Mouse (Mus musculus) limb, embryonic 10.5 days (tissue): ENCODE measurements around the gene Col11a2. TPM values are rescaled to one million over a fixed set of nuclear protein-coding genes. Genes with fewer than 3 reads are reported as not detected.

Experiments
- DNase-seq: peaks from one replicate; pipeline ENCODE4 v3.0.0-alpha.2; 2017; ENCODE audit warnings: low spot score
- H3K27ac ChIP-seq: fragments of 300-500 bp; sonication (generic); 2 replicates; pipeline ENCODE4 v1.5.1; 2016; ENCODE audit warnings: mild to moderate bottlenecking
- H3K27me3 ChIP-seq: fragments of 300-500 bp; sonication (generic); 2 replicates; pipeline ENCODE4 v1.6.1; 2016; ENCODE audit warnings: low read depth, mild to moderate bottlenecking; ENCODE audit not compliant: poor library complexity, severe bottlenecking
- H3K36me3 ChIP-seq: fragments of 300-500 bp; sonication (generic); 2 replicates; pipeline ENCODE4 v1.6.1; 2016; ENCODE audit warnings: mild to moderate bottlenecking, moderate library complexity
- H3K4me1 ChIP-seq: fragments of 300-500 bp; sonication (generic); 2 replicates; pipeline ENCODE4 v1.6.1; 2016
- H3K4me3 ChIP-seq: fragments of 300-500 bp; sonication (generic); 2 replicates; pipeline ENCODE4 v1.5.1; 2016; ENCODE audit warnings: mild to moderate bottlenecking, moderate library complexity
- H3K9me3 ChIP-seq: fragments of 300-500 bp; sonication (generic); replicated peaks from 2 replicates; pipeline ENCODE4 v1.6.1; 2016; ENCODE audit warnings: mild to moderate bottlenecking
- WGBS: fragments of 180-500 bp; shearing (Covaris S2); methylation state at CpG from one replicate; pipeline ENCODE4 v1.1.7; 2016; 5-methylcytosine and 5-hydroxymethylcytosine counted together
- polyA plus RNA-seq: library from polyadenylated mRNA; unstranded; fragments of >200 nt; fragmentation: Nextera tagmentation; extraction: Ambion mirVana; gene quantifications from 2 replicates; pipeline ENCODE4 v1.2.1, GENCODE M21; 2016

Gene Col11a2
- polyA plus RNA-seq, 1 experiment from 2014 or later = 2.5 TPM

- no peaks in the 10 kb centered on the region for H3K9me3 ChIP-seq
- H3K36me3 ChIP-seq = no peaks in the 10 kb centered on the region
- peak; percentile 98 for DNase-seq
- peaks cover 10% of the 10 kb centered on the region; the same call in 1 of the 2 replicates for H3K27me3 ChIP-seq
- peak overlapping the region; percentile 33 for H3K4me3 ChIP-seq
- WGBS = 8% methylated on average over 12 of the region's 12 CpGs
- H3K4me1 ChIP-seq = 0 out of 2 replicates have a peak, but pooled peaks cover 6% of the 10 kb centered on the region
- H3K27ac ChIP-seq = no peak overlapping the region
Observed at GRCm38 (mm10) chr17:34101604-34102032, 62.4 kb downstream of the Col11a2 start.

GRCm38 (mm10) chr17:34102831-34103230 lies 63.6 kb downstream of the Col11a2 start:
- Histone ChIP-seq H3K36me3 (peaks cover 5% of the 10 kb centered on the region), H3K27ac (no peak overlapping the region), H3K4me1 (0 out of 2 replicates have a peak, but pooled peaks cover 6% of the 10 kb centered on the region), H3K4me3 (no peak overlapping the region), H3K9me3 (no peaks in the 10 kb centered on the region), H3K27me3 (peaks cover 10% of the 10 kb centered on the region; the same call in 1 of the 2 replicates)
- WGBS = 85% methylated on average over 6 of the region's 6 CpGs
- DNase-seq = no peak

GRCm38 (mm10) chr17:34104804-34105203 lies 65.6 kb downstream of the Col11a2 start:
- H3K27ac ChIP-seq = no peak overlapping the region
- WGBS = 88% methylated on average over 9 of the region's 9 CpGs
- H3K36me3 ChIP-seq = peaks cover 18% of the 10 kb centered on the region
- DNase-seq = no peak
- no peaks in the 10 kb centered on the region for H3K9me3 ChIP-seq
- peaks cover 10% of the 10 kb centered on the region; the same call in 1 of the 2 replicates for H3K27me3 ChIP-seq
- H3K4me1 ChIP-seq = 0 out of 2 replicates have a peak, but pooled peaks cover 3% of the 10 kb centered on the region
- H3K4me3 ChIP-seq = no peak overlapping the region

GRCm38 (mm10) chr17:34106555-34106954 lies 67.3 kb downstream of the Col11a2 start:
- Histone ChIP-seq H3K4me1 (0 out of 2 replicates have a peak, but pooled peaks cover 8% of the 10 kb centered on the region), H3K9me3 (no peaks in the 10 kb centered on the region), H3K36me3 (peaks cover 36% of the 10 kb centered on the region), H3K27ac (no peak overlapping the region), H3K4me3 (no peak overlapping the region), H3K27me3 (no peaks in the 10 kb centered on the region)
- DNase-seq = no peak
- 89% methylated on average over 7 of the region's 7 CpGs for WGBS

- H3K27ac ChIP-seq = no peak overlapping the region
- H3K9me3 ChIP-seq = no peaks in the 10 kb centered on the region
- WGBS = 92% methylated on average over 7 of the region's 7 CpGs
- peaks cover 43% of the 10 kb centered on the region for H3K36me3 ChIP-seq
- H3K4me3 ChIP-seq = no peak overlapping the region
- H3K4me1 ChIP-seq = 0 out of 2 replicates have a peak, but pooled peaks cover 5% of the 10 kb centered on the region
- DNase-seq = no peak
- H3K27me3 ChIP-seq = no peaks in the 10 kb centered on the region
Observed at GRCm38 (mm10) chr17:34107109-34107867, 68.1 kb downstream of the Col11a2 start.

GRCm38 (mm10) chr17:34108460-34108859 lies 69.2 kb downstream of the Col11a2 start:
- no peak overlapping the region for H3K4me3 ChIP-seq
- H3K9me3 ChIP-seq = no peaks in the 10 kb centered on the region
- H3K4me1 ChIP-seq = 0 out of 2 replicates have a peak, but pooled peaks cover 5% of the 10 kb centered on the region
- 88% methylated on average over 5 of the region's 6 CpGs for WGBS
- no peaks in the 10 kb centered on the region for H3K27me3 ChIP-seq
- H3K36me3 ChIP-seq = peaks cover 55% of the 10 kb centered on the region
- no peak overlapping the region for H3K27ac ChIP-seq
- DNase-seq = no peak

GRCm38 (mm10) chr17:34109038-34109805 lies 70.0 kb downstream of the Col11a2 start:
- 88% methylated on average over 14 of the region's 14 CpGs for WGBS
- Histone ChIP-seq H3K27me3 (no peaks in the 10 kb centered on the region), H3K4me1 (0 out of 2 replicates have a peak, but pooled peaks cover 5% of the 10 kb centered on the region), H3K9me3 (no peaks in the 10 kb centered on the region), H3K4me3 (no peak overlapping the region), H3K36me3 (peaks cover 62% of the 10 kb centered on the region), H3K27ac (no peak overlapping the region)
- no peak for DNase-seq

- H3K27ac ChIP-seq = no peak overlapping the region
- no peak for DNase-seq
- no peaks in the 10 kb centered on the region for H3K27me3 ChIP-seq
- peaks cover 68% of the 10 kb centered on the region for H3K36me3 ChIP-seq
- no peak overlapping the region for H3K4me3 ChIP-seq
- no peaks in the 10 kb centered on the region for H3K9me3 ChIP-seq
- 64% methylated on average over 3 of the region's 3 CpGs for WGBS
- H3K4me1 ChIP-seq = 0 out of 2 replicates have a peak, but pooled peaks cover 5% of the 10 kb centered on the region
Observed at GRCm38 (mm10) chr17:34109806-34110195, 70.6 kb downstream of the Col11a2 start.

- H3K36me3 ChIP-seq = peaks cover 73% of the 10 kb centered on the region
- DNase-seq = no peak
Observed at GRCm38 (mm10) chr17:34110309-34110708, 71.1 kb downstream of the Col11a2 start.

GRCm38 (mm10) chr17:34114114-34114513 lies 74.9 kb downstream of the Col11a2 start:
- Histone ChIP-seq H3K4me3 (no peak overlapping the region), H3K27me3 (no peaks in the 10 kb centered on the region), H3K9me3 (no peaks in the 10 kb centered on the region), H3K36me3 (peaks cover 99% of the 10 kb centered on the region), H3K27ac (no peak overlapping the region), H3K4me1 (peaks cover 20% of the 10 kb centered on the region)
- WGBS = 97% methylated on average over 7 of the region's 7 CpGs
- no peak for DNase-seq

More at GRCm38 (mm10) chr17:34110309-34110708, 71.1 kb downstream of the Col11a2 start:
- WGBS = 65% methylated on average over 8 of the region's 8 CpGs
- H3K27ac ChIP-seq = no peak overlapping the region
- no peaks in the 10 kb centered on the region for H3K9me3 ChIP-seq
- 0 out of 2 replicates have a peak, but pooled peaks cover 7% of the 10 kb centered on the region for H3K4me1 ChIP-seq
- 0 out of 2 replicates have a peak overlapping the region, but pooled peaks have one; percentile 5 for H3K4me3 ChIP-seq
- H3K27me3 ChIP-seq = no peaks in the 10 kb centered on the region
